Mouse (Mus musculus): ENCODE data around the gene Trip10. TPM values are rescaled to one million over a fixed set of nuclear protein-coding genes. Genes with fewer than 3 reads are reported as not detected.
A peak's percentile ranks its signal among the peaks of the same experiment; 100 is the strongest.

Trip10 gene
- polyA plus RNA-seq, 1 experiment from 2014 or later, result 9.3 TPM

GRCm38 (mm10) chr17:57297040-57297439 is 47.8 kb downstream of the Trip10 start:
- no peak overlapping the region for H3K4me2 ChIP-seq (ENCODE audit: low read depth, low read length)
- H3K9me3 ChIP-seq (ENCODE audit: low read length), result no peaks in the 10 kb centered on the region
- H3K4me3 ChIP-seq (ENCODE audit: low read depth, low read length), result no peak overlapping the region
- no peak overlapping the region for H3K27ac ChIP-seq (ENCODE audit: low read depth)
- H3K27me3 ChIP-seq (ENCODE audit: insufficient read depth, low read length), result no peaks in the 10 kb centered on the region
- H3K9ac ChIP-seq (replicated peaks), result no peak overlapping the region
- DNase-seq, result no peak
- peaks cover 5% of the 10 kb centered on the region for H3K36me3 ChIP-seq (replicated peaks; ENCODE audit: insufficient read depth, low read length)
- no peaks in the 10 kb centered on the region for H3K4me1 ChIP-seq (ENCODE audit: insufficient read depth)
- 65% methylated on average over 12 of the region's 12 CpGs for WGBS (ENCODE audit: insufficient replicate concordance)
- TF ChIP-seq CTCF (IDR thresholded peaks at IDR 0.05; ENCODE audit: low read depth), result no peak
- no peak for TF ChIP-seq EP300 (IDR thresholded peaks at IDR 0.05; ENCODE audit: low read depth)
- ATAC-seq, result no peak

- TF ChIP-seq CTCF (IDR thresholded peaks at IDR 0.05; ENCODE audit: low read depth), result no peak
- no peak for TF ChIP-seq EP300 (IDR thresholded peaks at IDR 0.05; ENCODE audit: low read depth)
- H3K4me3 ChIP-seq (ENCODE audit: low read depth, low read length), result no peak overlapping the region
- H3K27ac ChIP-seq (ENCODE audit: low read depth), result no peak overlapping the region
- ATAC-seq (no peak), DNase-seq (peak; percentile 40)
- no peak overlapping the region for H3K9ac ChIP-seq (replicated peaks)
- no peaks in the 10 kb centered on the region for H3K9me3 ChIP-seq (ENCODE audit: low read length)
- H3K36me3 ChIP-seq (replicated peaks; ENCODE audit: insufficient read depth, low read length), result peaks cover 21% of the 10 kb centered on the region
- H3K4me1 ChIP-seq (ENCODE audit: insufficient read depth), result no peaks in the 10 kb centered on the region
- H3K4me2 ChIP-seq (ENCODE audit: low read depth, low read length), result no peak overlapping the region
- 69% methylated on average over 4 of the region's 4 CpGs for WGBS (ENCODE audit: insufficient replicate concordance)
- H3K27me3 ChIP-seq (ENCODE audit: insufficient read depth, low read length), result no peaks in the 10 kb centered on the region
Observed at GRCm38 (mm10) chr17:57305593-57305992, 56.3 kb downstream of the Trip10 start.

GRCm38 (mm10) chr17:57307074-57307473 is 57.8 kb downstream of the Trip10 start:
- no peak overlapping the region for H3K4me3 ChIP-seq (ENCODE audit: low read depth, low read length)
- H3K27ac ChIP-seq (ENCODE audit: low read depth), result no peak overlapping the region
- TF ChIP-seq EP300 (IDR thresholded peaks at IDR 0.05; ENCODE audit: low read depth), result no peak
- no peak for TF ChIP-seq CTCF (IDR thresholded peaks at IDR 0.05; ENCODE audit: low read depth)
- 63% methylated on average over 6 of the region's 6 CpGs for WGBS (ENCODE audit: insufficient replicate concordance)
- H3K9ac ChIP-seq (replicated peaks), result no peak overlapping the region
- no peaks in the 10 kb centered on the region for H3K9me3 ChIP-seq (ENCODE audit: low read length)
- no peak overlapping the region for H3K4me2 ChIP-seq (ENCODE audit: low read depth, low read length)
- H3K27me3 ChIP-seq (ENCODE audit: insufficient read depth, low read length), result no peaks in the 10 kb centered on the region
- no peak for DNase-seq
- peaks cover 24% of the 10 kb centered on the region for H3K36me3 ChIP-seq (replicated peaks; ENCODE audit: insufficient read depth, low read length)
- no peak for ATAC-seq
- no peaks in the 10 kb centered on the region for H3K4me1 ChIP-seq (ENCODE audit: insufficient read depth)

GRCm38 (mm10) chr17:57311801-57312200 is 62.5 kb downstream of the Trip10 start:
- no peak overlapping the region for H3K4me3 ChIP-seq (ENCODE audit: low read depth, low read length)
- no peaks in the 10 kb centered on the region for H3K27me3 ChIP-seq (ENCODE audit: insufficient read depth, low read length)
- TF ChIP-seq CTCF (IDR thresholded peaks at IDR 0.05; ENCODE audit: low read depth) (no peak), EP300 (IDR thresholded peaks at IDR 0.05; ENCODE audit: low read depth) (no peak)
- DNase-seq (no peak), ATAC-seq (no peak)
- 54% methylated on average over 13 of the region's 13 CpGs for WGBS (ENCODE audit: insufficient replicate concordance)
- no peak overlapping the region for H3K27ac ChIP-seq (ENCODE audit: low read depth)
- H3K9ac ChIP-seq (replicated peaks), result no peak overlapping the region
- H3K4me2 ChIP-seq (ENCODE audit: low read depth, low read length), result no peak overlapping the region
- H3K4me1 ChIP-seq (ENCODE audit: insufficient read depth), result no peaks in the 10 kb centered on the region
- H3K36me3 ChIP-seq (replicated peaks; ENCODE audit: insufficient read depth, low read length), result peaks cover 10% of the 10 kb centered on the region
- no peaks in the 10 kb centered on the region for H3K9me3 ChIP-seq (ENCODE audit: low read length)

Small RNA genes lying within 50 kb of the gene (microRNA-seq; reads per million reads assigned to microRNA genes)
- 2.8 reads per million for gene Mir6978

Other genes starting within 250 kb of the Trip10 start
- not detected in 2 replicates for gene Pspn, start 249.4 kb upstream of the Trip10 start, polyA plus RNA-seq (2015; fragmentation: Nextera tagmentation; extraction: Ambion mirVana)
- gene Gtf2f1, start 238.2 kb upstream of the Trip10 start, polyA plus RNA-seq (2015; fragmentation: Nextera tagmentation; extraction: Ambion mirVana), result 26.7 and 31.3 TPM in 2 replicates
- 0.09 and 0.18 TPM in 2 replicates for gene Gm17949, start 238.0 kb upstream of the Trip10 start, polyA plus RNA-seq (2015; fragmentation: Nextera tagmentation; extraction: Ambion mirVana)
- gene Khsrp, start 217.9 kb upstream of the Trip10 start, polyA plus RNA-seq (2015; fragmentation: Nextera tagmentation; extraction: Ambion mirVana), result 14.6 and 16.6 TPM in 2 replicates
- not detected in 2 replicates for gene Slc25a41, start 207.8 kb upstream of the Trip10 start, polyA plus RNA-seq (2015; fragmentation: Nextera tagmentation; extraction: Ambion mirVana)
- gene Crb3, start 190.3 kb upstream of the Trip10 start, polyA plus RNA-seq (2015; fragmentation: Nextera tagmentation; extraction: Ambion mirVana), result 33.0 and 39.9 TPM in 2 replicates
- 12.7 and 12.8 TPM in 2 replicates for gene Slc25a23, start 189.6 kb upstream of the Trip10 start, polyA plus RNA-seq (2015; fragmentation: Nextera tagmentation; extraction: Ambion mirVana)
- 3.5 and 4.9 TPM in 2 replicates for gene Dennd1c, start 170.9 kb upstream of the Trip10 start, polyA plus RNA-seq (2015; fragmentation: Nextera tagmentation; extraction: Ambion mirVana)
- gene Tubb4a, start 161.7 kb upstream of the Trip10 start, polyA plus RNA-seq (2015; fragmentation: Nextera tagmentation; extraction: Ambion mirVana), result 0.23 and 0.30 TPM in 2 replicates
- 0.21 and 0.56 TPM in 2 replicates for gene Tnfsf9, start 144.1 kb upstream of the Trip10 start, polyA plus RNA-seq (2015; fragmentation: Nextera tagmentation; extraction: Ambion mirVana)
- not detected in 2 replicates for gene Cd70, start 99.7 kb upstream of the Trip10 start, polyA plus RNA-seq (2015; fragmentation: Nextera tagmentation; extraction: Ambion mirVana)
- 1.7 and 1.9 TPM in 2 replicates for gene Tnfsf14, start 55.3 kb upstream of the Trip10 start, polyA plus RNA-seq (2015; fragmentation: Nextera tagmentation; extraction: Ambion mirVana)
- gene C3, start 21.3 kb upstream of the Trip10 start, polyA plus RNA-seq (2015; fragmentation: Nextera tagmentation; extraction: Ambion mirVana), result 1,136 and 1,364 TPM in 2 replicates
- gene Gpr108, start 1.0 kb upstream of the Trip10 start, polyA plus RNA-seq (2015; fragmentation: Nextera tagmentation; extraction: Ambion mirVana), result 9.0 and 9.2 TPM in 2 replicates
- gene Vav1, start 29.6 kb downstream of the Trip10 start, polyA plus RNA-seq (2015; fragmentation: Nextera tagmentation; extraction: Ambion mirVana), result 13.1 and 14.1 TPM in 2 replicates
- gene Adgre1, start 109.2 kb downstream of the Trip10 start, polyA plus RNA-seq (2015; fragmentation: Nextera tagmentation; extraction: Ambion mirVana), result 16.2 and 16.4 TPM in 2 replicates